Mouse (Mus musculus) olfactory bulb, adult 2 months (tissue): ENCODE results near the gene Ly9.

ENCODE experiments used
- CTCF ChIP-seq: fragments of 200-500 bp; IDR thresholded peaks from 2 replicates; pipeline ENCODE4 v1.5.1; 2012; ENCODE audit warnings: low read depth, mild to moderate bottlenecking, low read length, moderate library complexity; ENCODE audit not compliant: insufficient read depth
- POLR2A ChIP-seq: fragments of 200-500 bp; IDR thresholded peaks from 2 replicates; pipeline ENCODE4 v1.6.1; 2012; ENCODE audit warnings: mild to moderate bottlenecking, low read depth, low read length, moderate library complexity; ENCODE audit not compliant: insufficient read depth

DNA sequence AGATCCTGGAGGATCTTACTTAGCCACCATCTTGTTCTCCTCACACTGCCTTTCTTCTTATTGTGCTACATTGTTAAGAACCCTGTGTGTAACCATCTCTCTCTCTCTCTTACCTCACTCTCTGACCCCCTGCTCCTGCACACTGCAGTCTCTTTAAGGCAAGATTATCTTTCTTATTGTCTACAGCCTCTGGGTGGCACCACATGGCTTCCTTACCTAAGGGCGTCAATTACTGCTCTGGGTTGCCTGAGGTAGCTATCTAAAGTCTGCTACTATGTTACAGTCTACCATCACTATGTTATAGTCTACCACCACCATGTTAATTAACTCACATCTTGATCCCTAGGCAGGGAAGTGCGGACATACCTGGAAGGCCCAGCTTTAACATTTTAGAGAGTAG is 38.8 kb downstream of the Ly9 start:
- TF ChIP-seq CTCF = no peak
- TF ChIP-seq POLR2A = no peak
